Mouse (Mus musculus): Measurements from ENCODE around the gene Col1a1. TPM values are rescaled to one million over a fixed set of nuclear protein-coding genes. Genes with fewer than 3 reads are reported as not detected.
A peak's percentile ranks its signal among the peaks of the same experiment; 100 is the strongest.

The Col1a1 gene
- polyA plus RNA-seq, 1 experiment from 2014 or later, result 37.8 TPM

- H3K27ac ChIP-seq (ENCODE audit: low read depth), result peak overlapping the region; percentile 84
- peak overlapping the region; percentile 45 for H3K4me3 ChIP-seq (ENCODE audit: low read depth, low read length)
- H3K4me2 ChIP-seq (ENCODE audit: low read depth, low read length), result peak overlapping the region; percentile 77
- peaks cover 46% of the 10 kb centered on the region for H3K36me3 ChIP-seq (replicated peaks; ENCODE audit: insufficient read depth, low read length)
- ATAC-seq, result peak; percentile 88
- WGBS (ENCODE audit: insufficient replicate concordance), result 33% methylated on average over 5 of the region's 5 CpGs
- H3K4me1 ChIP-seq (ENCODE audit: insufficient read depth), result peaks cover 70% of the 10 kb centered on the region
- H3K9ac ChIP-seq (replicated peaks), result peak overlapping the region; percentile 65
- no peaks in the 10 kb centered on the region for H3K27me3 ChIP-seq (ENCODE audit: insufficient read depth, low read length)
- no peaks in the 10 kb centered on the region for H3K9me3 ChIP-seq (ENCODE audit: low read length)
- peak; percentile 63 for DNase-seq
- TF ChIP-seq CTCF (IDR thresholded peaks at IDR 0.05; ENCODE audit: low read depth), result no peak
- TF ChIP-seq EP300 (IDR thresholded peaks at IDR 0.05; ENCODE audit: low read depth), result peak; percentile 42
These were observed 61.6 kb downstream of the Col1a1 start for GRCm38 (mm10) chr11:94997596-94997995.

GRCm38 (mm10) chr11:94998041-94998531, 62.1 kb downstream of the Col1a1 start:
- WGBS (ENCODE audit: insufficient replicate concordance), result 40% methylated on average over 16 of the region's 16 CpGs
- Histone ChIP-seq H3K27ac (ENCODE audit: low read depth) (peak overlapping the region; percentile 84), H3K4me1 (ENCODE audit: insufficient read depth) (peaks cover 65% of the 10 kb centered on the region), H3K9ac (replicated peaks) (peak overlapping the region; percentile 65), H3K36me3 (replicated peaks; ENCODE audit: insufficient read depth, low read length) (peaks cover 50% of the 10 kb centered on the region), H3K4me2 (ENCODE audit: low read depth, low read length) (peak overlapping the region; percentile 77), H3K4me3 (ENCODE audit: low read depth, low read length) (peak overlapping the region; percentile 45), H3K9me3 (ENCODE audit: low read length) (no peaks in the 10 kb centered on the region), H3K27me3 (ENCODE audit: insufficient read depth, low read length) (no peaks in the 10 kb centered on the region)
- TF ChIP-seq CTCF (IDR thresholded peaks at IDR 0.05; ENCODE audit: low read depth), result no peak
- TF ChIP-seq EP300 (IDR thresholded peaks at IDR 0.05; ENCODE audit: low read depth), result 0 out of 2 replicates have a peak, but pooled peaks have one; percentile 13
- DNase-seq (peak; percentile 56), ATAC-seq (peak; percentile 62)

GRCm38 (mm10) chr11:95000128-95000527, 64.1 kb downstream of the Col1a1 start:
- ATAC-seq, result no peak
- WGBS (ENCODE audit: insufficient replicate concordance), result 61% methylated on average over 8 of the region's 8 CpGs
- H3K4me1 ChIP-seq (ENCODE audit: insufficient read depth), result peaks cover 47% of the 10 kb centered on the region
- H3K27ac ChIP-seq (ENCODE audit: low read depth), result peak overlapping the region; percentile 55; the same call in 1 of the 2 replicates
- no peak overlapping the region for H3K9ac ChIP-seq (replicated peaks)
- H3K36me3 ChIP-seq (replicated peaks; ENCODE audit: insufficient read depth, low read length), result peaks cover 54% of the 10 kb centered on the region
- H3K4me2 ChIP-seq (ENCODE audit: low read depth, low read length), result peak overlapping the region; percentile 50
- no peak for DNase-seq
- no peaks in the 10 kb centered on the region for H3K9me3 ChIP-seq (ENCODE audit: low read length)
- H3K4me3 ChIP-seq (ENCODE audit: low read depth, low read length), result no peak overlapping the region
- H3K27me3 ChIP-seq (ENCODE audit: insufficient read depth, low read length), result no peaks in the 10 kb centered on the region
- TF ChIP-seq EP300 (IDR thresholded peaks at IDR 0.05; ENCODE audit: low read depth), result no peak
- TF ChIP-seq CTCF (IDR thresholded peaks at IDR 0.05; ENCODE audit: low read depth), result no peak

- Histone ChIP-seq H3K36me3 (replicated peaks; ENCODE audit: insufficient read depth, low read length) (peaks cover 57% of the 10 kb centered on the region), H3K4me1 (ENCODE audit: insufficient read depth) (peaks cover 43% of the 10 kb centered on the region), H3K9me3 (ENCODE audit: low read length) (no peaks in the 10 kb centered on the region), H3K4me3 (ENCODE audit: low read depth, low read length) (no peak overlapping the region), H3K27me3 (ENCODE audit: insufficient read depth, low read length) (no peaks in the 10 kb centered on the region), H3K9ac (replicated peaks) (no peak overlapping the region), H3K27ac (ENCODE audit: low read depth) (peak overlapping the region; percentile 55; the same call in 1 of the 2 replicates), H3K4me2 (ENCODE audit: low read depth, low read length) (peak overlapping the region; percentile 50)
- TF ChIP-seq EP300 (IDR thresholded peaks at IDR 0.05; ENCODE audit: low read depth), result no peak
- no peak for TF ChIP-seq CTCF (IDR thresholded peaks at IDR 0.05; ENCODE audit: low read depth)
- no peak for ATAC-seq
- peak; percentile 55 for DNase-seq
- 32% methylated on average over 4 of the region's 4 CpGs for WGBS (ENCODE audit: insufficient replicate concordance)
These were observed 64.5 kb downstream of the Col1a1 start for GRCm38 (mm10) chr11:95000548-95000947.

GRCm38 (mm10) chr11:95001058-95001457, 65.0 kb downstream of the Col1a1 start:
- peaks cover 52% of the 10 kb centered on the region for H3K36me3 ChIP-seq (replicated peaks; ENCODE audit: insufficient read depth, low read length)
- TF ChIP-seq CTCF (IDR thresholded peaks at IDR 0.05; ENCODE audit: low read depth), result peak; percentile 98
- no peak for TF ChIP-seq EP300 (IDR thresholded peaks at IDR 0.05; ENCODE audit: low read depth)
- ATAC-seq (peak; percentile 37), DNase-seq (peak; percentile 78)
- peaks cover 42% of the 10 kb centered on the region for H3K4me1 ChIP-seq (ENCODE audit: insufficient read depth)
- WGBS (ENCODE audit: insufficient replicate concordance), result 11% methylated on average over 8 of the region's 8 CpGs
- H3K27ac ChIP-seq (ENCODE audit: low read depth), result peak overlapping the region; percentile 19; the same call in 1 of the 2 replicates
- no peak overlapping the region for H3K9ac ChIP-seq (replicated peaks)
- H3K4me3 ChIP-seq (ENCODE audit: low read depth, low read length), result no peak overlapping the region
- peak overlapping the region; percentile 50 for H3K4me2 ChIP-seq (ENCODE audit: low read depth, low read length)
- H3K27me3 ChIP-seq (ENCODE audit: insufficient read depth, low read length), result no peaks in the 10 kb centered on the region
- H3K9me3 ChIP-seq (ENCODE audit: low read length), result no peaks in the 10 kb centered on the region

- H3K4me2 ChIP-seq (ENCODE audit: low read depth, low read length), result no peak overlapping the region
- H3K27ac ChIP-seq (ENCODE audit: low read depth), result no peak overlapping the region
- 86% methylated on average over 21 of the region's 21 CpGs for WGBS (ENCODE audit: insufficient replicate concordance)
- peaks cover 43% of the 10 kb centered on the region for H3K4me1 ChIP-seq (ENCODE audit: insufficient read depth)
- no peak for TF ChIP-seq EP300 (IDR thresholded peaks at IDR 0.05; ENCODE audit: low read depth)
- DNase-seq, result no peak
- no peak overlapping the region for H3K4me3 ChIP-seq (ENCODE audit: low read depth, low read length)
- no peak for ATAC-seq
- no peak overlapping the region for H3K9ac ChIP-seq (replicated peaks)
- H3K9me3 ChIP-seq (ENCODE audit: low read length), result no peaks in the 10 kb centered on the region
- H3K27me3 ChIP-seq (ENCODE audit: insufficient read depth, low read length), result no peaks in the 10 kb centered on the region
- peaks cover 46% of the 10 kb centered on the region for H3K36me3 ChIP-seq (replicated peaks; ENCODE audit: insufficient read depth, low read length)
These were observed 65.7 kb downstream of the Col1a1 start for GRCm38 (mm10) chr11:95001584-95002347.

Other genes with a start within 250 kb of the Col1a1 start
- gene Gm11541, start 231.7 kb upstream of the Col1a1 start, polyA plus RNA-seq (2015; fragmentation: Nextera tagmentation; extraction: Ambion mirVana), result not detected in 2 replicates
- gene Cdc34b, start 194.4 kb upstream of the Col1a1 start, polyA plus RNA-seq (2015; fragmentation: Nextera tagmentation; extraction: Ambion mirVana), result 0.09 TPM in 1 of 2 replicates, not detected in the other
- gene Tmem92, start 153.5 kb upstream of the Col1a1 start, polyA plus RNA-seq (2015; fragmentation: Nextera tagmentation; extraction: Ambion mirVana), result not detected in 2 replicates
- gene Hils1, start 31.4 kb downstream of the Col1a1 start, polyA plus RNA-seq (2015; fragmentation: Nextera tagmentation; extraction: Ambion mirVana), result not detected in 2 replicates
- 0.13 and 0.96 TPM in 2 replicates for gene Sgca, start 40.1 kb downstream of the Col1a1 start, polyA plus RNA-seq (2015; fragmentation: Nextera tagmentation; extraction: Ambion mirVana)
- gene Ppp1r9b, start 54.8 kb downstream of the Col1a1 start, polyA plus RNA-seq (2015; fragmentation: Nextera tagmentation; extraction: Ambion mirVana), result 5.7 and 6.1 TPM in 2 replicates
- gene Samd14, start 73.7 kb downstream of the Col1a1 start, polyA plus RNA-seq (2015; fragmentation: Nextera tagmentation; extraction: Ambion mirVana), result 14.5 and 16.1 TPM in 2 replicates
- 16.2 and 17.3 TPM in 2 replicates for gene Pdk2, start 105.1 kb downstream of the Col1a1 start, polyA plus RNA-seq (2015; fragmentation: Nextera tagmentation; extraction: Ambion mirVana)
- gene Itga3, start 140.6 kb downstream of the Col1a1 start, polyA plus RNA-seq (2015; fragmentation: Nextera tagmentation; extraction: Ambion mirVana), result 0.97 and 1.0 TPM in 2 replicates
- not detected in 2 replicates for gene Dlx3, start 183.9 kb downstream of the Col1a1 start, polyA plus RNA-seq (2015; fragmentation: Nextera tagmentation; extraction: Ambion mirVana)
- gene Dlx4, start 210.0 kb downstream of the Col1a1 start, polyA plus RNA-seq (2015; fragmentation: Nextera tagmentation; extraction: Ambion mirVana), result 0.08 and 0.17 TPM in 2 replicates